Mouse (Mus musculus): Measurements from ENCODE around the gene Cgnl1. TPM values are rescaled to one million over a fixed set of nuclear protein-coding genes. Genes with fewer than 3 reads are reported as not detected.
"Not testable (repeated sequence)": the region's sequence is repeated elsewhere in the genome, so short reads cannot be mapped to it uniquely, and the experiment has no call there.

Gene Cgnl1
- polyA plus RNA-seq, 1 experiment from 2014 or later = 8.9 TPM

DNA sequence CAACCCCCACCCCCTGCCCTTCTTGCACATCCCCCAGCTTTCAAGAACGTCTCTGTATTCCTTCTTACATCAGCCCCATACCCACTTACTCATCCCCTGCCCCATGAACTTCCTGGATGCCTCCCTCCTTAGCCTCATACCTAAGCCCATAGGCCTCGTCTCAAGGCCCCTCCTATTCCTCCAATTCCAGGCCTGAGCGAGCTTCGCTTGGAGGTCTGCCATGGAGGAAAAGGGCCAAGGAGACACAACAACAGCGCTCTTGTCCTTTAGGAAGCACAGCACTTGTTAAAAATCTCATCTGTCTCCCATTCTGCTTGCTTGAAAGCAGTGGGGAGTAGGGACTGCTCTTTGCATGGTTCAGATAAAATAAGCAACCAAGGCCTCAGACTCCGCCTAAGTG is 143.1 kb downstream of the Cgnl1 start:
- no peaks in the 10 kb centered on the region for H3K9me3 ChIP-seq
- H3K4me3 ChIP-seq = no peak overlapping the region
- no peaks in the 10 kb centered on the region for H3K36me3 ChIP-seq
- no peaks in the 10 kb centered on the region; the same call in 1 of the 2 replicates for H3K4me1 ChIP-seq (replicated peaks)
- no peak overlapping the region for H3K27ac ChIP-seq
- no peaks in the 10 kb centered on the region for H3K27me3 ChIP-seq
- no peak overlapping the region for H3K4me2 ChIP-seq
- H3K9ac ChIP-seq = no peak overlapping the region
- ATAC-seq (ENCODE audit: low FRiP score) = no peak
- WGBS = 83% methylated on average over 6 of the region's 6 CpGs

DNA sequence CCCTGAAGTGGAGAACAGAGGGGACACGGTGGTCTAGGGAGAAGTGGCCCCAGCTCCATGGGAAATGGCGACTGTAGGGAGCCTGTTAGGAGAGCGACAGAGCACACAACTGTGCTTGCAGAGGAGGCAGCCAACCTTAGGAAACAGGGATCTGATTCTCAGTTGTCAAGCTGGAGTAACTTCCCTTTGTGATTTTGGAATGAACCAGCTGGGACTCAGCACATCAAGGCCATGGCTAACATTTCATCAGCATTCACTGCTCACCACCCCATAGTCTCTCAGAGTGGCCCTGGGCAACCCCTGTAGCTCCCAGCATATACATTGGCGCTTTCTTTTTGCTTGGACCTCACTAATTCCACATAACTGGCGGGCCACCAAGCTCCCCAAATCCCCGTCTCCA is 145.4 kb downstream of the Cgnl1 start:
- no peak overlapping the region for H3K9ac ChIP-seq
- no peaks in the 10 kb centered on the region for H3K36me3 ChIP-seq
- H3K4me1 ChIP-seq (replicated peaks) = no peaks in the 10 kb centered on the region; the same call in 1 of the 2 replicates
- H3K27ac ChIP-seq = no peak overlapping the region
- H3K9me3 ChIP-seq = no peaks in the 10 kb centered on the region
- ATAC-seq (ENCODE audit: low FRiP score) = no peak
- no peaks in the 10 kb centered on the region for H3K27me3 ChIP-seq
- H3K4me2 ChIP-seq = no peak overlapping the region
- no peak overlapping the region for H3K4me3 ChIP-seq
- 87% methylated on average over 6 of the region's 6 CpGs for WGBS

DNA sequence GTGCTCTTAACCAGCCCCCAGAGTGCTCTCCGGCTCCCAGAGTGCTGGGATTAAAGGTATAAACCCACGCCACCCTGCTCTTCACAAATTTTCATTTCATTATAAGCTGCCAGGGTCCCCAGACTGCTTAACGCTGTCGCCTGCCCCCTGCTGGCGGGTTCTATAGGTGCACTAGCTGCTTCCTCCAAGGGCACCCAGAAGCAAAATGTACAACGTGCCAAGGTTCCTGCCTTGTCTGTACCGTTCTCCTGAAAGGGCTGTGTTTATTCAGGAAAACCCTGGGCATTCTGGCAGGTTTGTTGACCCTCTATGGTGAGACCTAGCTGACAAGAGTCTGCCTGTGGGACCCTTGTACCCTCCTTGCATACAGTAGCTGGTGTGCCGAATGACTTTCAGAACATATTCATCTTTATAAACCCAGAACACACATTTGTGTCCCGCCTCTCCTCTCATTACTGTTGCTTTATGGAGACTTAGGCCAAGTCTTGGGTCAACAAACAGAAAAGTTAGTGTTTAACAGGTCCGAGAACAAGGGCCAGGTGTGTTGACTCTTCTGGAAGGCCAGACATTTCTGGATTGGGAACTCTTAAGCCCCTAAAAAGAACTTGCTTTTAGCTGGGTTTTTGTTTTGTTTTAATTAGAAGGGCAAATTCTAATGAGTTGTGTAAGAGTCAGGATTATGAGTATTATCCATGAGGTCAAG is 146.5 kb downstream of the Cgnl1 start:
- H3K9ac ChIP-seq = no peak overlapping the region
- H3K4me3 ChIP-seq = no peak overlapping the region
- no peaks in the 10 kb centered on the region for H3K36me3 ChIP-seq
- no peak overlapping the region for H3K27ac ChIP-seq
- ATAC-seq (ENCODE audit: low FRiP score) = no peak
- no peaks in the 10 kb centered on the region for H3K9me3 ChIP-seq
- 51% methylated on average over 10 of the region's 10 CpGs for WGBS
- H3K4me2 ChIP-seq = no peak overlapping the region
- no peaks in the 10 kb centered on the region; the same call in 1 of the 2 replicates for H3K4me1 ChIP-seq (replicated peaks)
- no peaks in the 10 kb centered on the region for H3K27me3 ChIP-seq

DNA sequence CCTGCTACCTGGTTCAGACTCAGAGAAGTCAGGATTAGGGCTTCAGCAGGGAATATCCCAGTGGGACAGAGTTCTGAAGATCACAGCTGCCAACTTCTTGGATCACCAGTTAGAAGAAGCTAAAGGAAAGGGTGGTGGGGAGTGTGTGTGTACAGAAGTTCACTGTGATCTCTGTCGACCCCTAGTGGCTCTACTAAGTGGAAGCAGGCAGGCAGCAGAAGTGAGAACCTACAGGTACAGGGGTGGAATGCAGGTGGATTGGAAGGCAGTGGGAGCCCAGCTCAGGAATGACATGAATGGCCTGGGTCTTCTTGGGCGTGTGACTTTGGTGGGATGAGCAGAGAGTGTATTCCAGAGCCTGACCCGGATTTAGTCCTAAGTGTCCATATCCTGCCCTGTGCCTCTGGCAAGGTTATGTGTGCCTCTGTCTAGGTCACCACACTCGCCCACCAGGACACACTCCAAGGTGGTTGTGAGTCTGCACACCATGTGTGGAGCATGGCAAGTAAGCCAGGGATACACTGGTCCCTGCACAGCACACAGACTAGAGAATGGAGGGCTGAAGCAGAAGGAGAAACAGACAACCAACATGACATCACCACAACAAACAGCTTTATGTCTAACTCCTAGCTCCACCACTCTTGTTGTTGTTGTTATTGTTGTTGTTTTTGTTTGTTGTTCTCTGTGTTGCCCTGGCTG is 147.4 kb downstream of the Cgnl1 start:
- no peaks in the 10 kb centered on the region for H3K36me3 ChIP-seq
- H3K4me2 ChIP-seq = no peak overlapping the region
- no peak overlapping the region for H3K9ac ChIP-seq
- no peaks in the 10 kb centered on the region; the same call in 1 of the 2 replicates for H3K4me1 ChIP-seq (replicated peaks)
- H3K27me3 ChIP-seq = no peaks in the 10 kb centered on the region
- H3K27ac ChIP-seq = no peak overlapping the region
- H3K4me3 ChIP-seq = no peak overlapping the region
- ATAC-seq (ENCODE audit: low FRiP score) = peak; percentile 61; the same call in 1 of the 2 replicates
- 40% methylated on average over 4 of the region's 4 CpGs for WGBS
- no peaks in the 10 kb centered on the region for H3K9me3 ChIP-seq

DNA sequence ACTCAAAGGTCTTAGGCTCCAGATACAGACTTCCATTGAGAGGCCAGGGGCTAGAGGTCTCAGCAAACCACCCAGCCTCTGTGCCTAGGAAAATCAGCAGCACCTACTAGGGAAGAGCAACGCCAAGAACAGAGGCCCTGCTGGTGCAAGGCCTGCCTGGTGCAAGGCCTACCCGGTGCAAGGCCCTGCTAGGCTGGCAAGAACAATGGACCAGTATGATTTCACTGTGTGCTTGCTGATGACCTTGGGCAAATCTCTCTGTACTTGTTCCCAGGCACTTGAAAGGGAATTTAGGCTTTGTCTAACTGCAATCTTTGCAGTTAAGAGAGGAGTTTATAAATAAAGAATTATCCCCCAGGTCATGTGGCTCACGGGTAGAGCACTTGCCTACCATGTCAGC is 148.8 kb downstream of the Cgnl1 start:
- no peak for ATAC-seq (ENCODE audit: low FRiP score)
- no peaks in the 10 kb centered on the region for H3K27me3 ChIP-seq
- no peak overlapping the region for H3K4me2 ChIP-seq
- H3K4me1 ChIP-seq (replicated peaks) = no peaks in the 10 kb centered on the region
- H3K9ac ChIP-seq = no peak overlapping the region
- 76% methylated on average over 3 of the region's 3 CpGs for WGBS
- H3K36me3 ChIP-seq = no peaks in the 10 kb centered on the region
- no peak overlapping the region for H3K4me3 ChIP-seq
- H3K9me3 ChIP-seq = no peaks in the 10 kb centered on the region
- no peak overlapping the region for H3K27ac ChIP-seq

DNA sequence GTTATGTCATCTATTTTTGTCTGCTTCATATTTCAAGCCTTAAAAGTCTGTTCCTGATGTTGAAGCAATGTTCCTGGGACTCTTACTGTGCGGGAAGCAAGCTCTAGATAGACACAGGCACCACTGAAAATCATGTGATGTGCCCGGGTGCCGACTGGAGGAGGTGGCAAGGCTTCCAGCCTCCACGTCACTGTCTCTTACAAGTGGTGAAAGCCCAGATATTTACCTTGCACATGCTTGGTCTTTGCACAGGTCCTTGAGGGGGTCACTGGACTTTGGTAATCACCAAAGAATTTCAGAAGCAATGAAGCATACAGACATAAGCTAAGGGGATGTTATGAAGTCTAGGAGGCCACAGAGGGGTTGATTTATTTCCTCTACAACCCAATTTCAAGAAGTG is 149.4 kb downstream of the Cgnl1 start:
- Histone ChIP-seq H3K36me3 (no peaks in the 10 kb centered on the region), H3K27ac (no peak overlapping the region), H3K4me1 (replicated peaks) (no peaks in the 10 kb centered on the region), H3K9me3 (no peaks in the 10 kb centered on the region), H3K4me2 (no peak overlapping the region), H3K27me3 (no peaks in the 10 kb centered on the region), H3K4me3 (no peak overlapping the region), H3K9ac (no peak overlapping the region)
- ATAC-seq (ENCODE audit: low FRiP score) = no peak
- 89% methylated on average over 4 of the region's 4 CpGs for WGBS

DNA sequence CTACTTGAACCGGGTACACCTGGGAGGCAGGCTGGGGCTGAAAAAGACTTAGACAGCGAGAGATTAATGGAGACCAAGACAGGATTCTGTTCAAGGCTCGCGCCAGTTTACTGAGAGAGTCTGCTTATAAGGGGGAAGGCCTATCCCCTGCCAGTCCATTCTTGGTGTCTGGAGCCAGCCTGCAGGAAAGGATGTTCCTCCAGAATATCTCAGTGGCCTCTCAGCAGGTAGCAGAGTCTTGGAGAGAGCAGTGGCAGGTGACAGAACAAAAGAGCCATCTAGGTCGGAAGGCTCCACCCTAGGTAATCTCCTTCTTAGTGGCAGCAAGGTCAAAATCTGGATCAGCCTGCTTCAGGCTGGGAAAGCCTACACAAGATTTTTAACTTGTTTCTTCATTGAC is 151.3 kb downstream of the Cgnl1 start:
- H3K27ac ChIP-seq; H3K36me3 ChIP-seq; H3K4me2 ChIP-seq; H3K4me1 ChIP-seq (replicated peaks); H3K4me3 ChIP-seq; H3K27me3 ChIP-seq; ATAC-seq (ENCODE audit: low FRiP score); H3K9ac ChIP-seq; H3K9me3 ChIP-seq: not testable (repeated sequence)
- WGBS = 88% methylated on average over 5 of the region's 5 CpGs

DNA sequence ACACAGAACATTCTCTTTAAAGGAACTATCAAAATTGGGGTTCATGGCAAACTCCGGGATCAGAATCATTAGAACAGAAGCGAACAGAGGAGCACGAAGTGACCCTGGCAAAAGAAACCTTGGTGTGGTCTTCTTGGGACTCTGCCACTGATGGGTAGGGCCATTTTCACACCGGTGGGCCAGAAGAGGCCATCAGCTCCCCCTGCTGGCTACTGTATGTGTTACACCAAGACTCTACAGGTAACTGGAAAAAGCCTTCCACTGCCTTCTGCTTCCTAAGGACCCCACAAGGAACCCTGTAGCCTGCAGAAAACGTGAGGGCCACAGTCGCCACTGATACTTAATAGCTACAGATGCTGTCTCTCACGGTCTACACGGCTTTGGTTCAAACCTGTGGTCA is 154.0 kb downstream of the Cgnl1 start:
- no peaks in the 10 kb centered on the region for H3K36me3 ChIP-seq
- ATAC-seq (ENCODE audit: low FRiP score) = no peak
- H3K4me1 ChIP-seq (replicated peaks) = no peaks in the 10 kb centered on the region
- no peaks in the 10 kb centered on the region for H3K9me3 ChIP-seq
- H3K27me3 ChIP-seq = no peaks in the 10 kb centered on the region
- WGBS = 49% methylated on average over 8 of the region's 8 CpGs
- no peak overlapping the region for H3K4me2 ChIP-seq
- no peak overlapping the region for H3K27ac ChIP-seq
- H3K4me3 ChIP-seq = no peak overlapping the region
- H3K9ac ChIP-seq = no peak overlapping the region

DNA sequence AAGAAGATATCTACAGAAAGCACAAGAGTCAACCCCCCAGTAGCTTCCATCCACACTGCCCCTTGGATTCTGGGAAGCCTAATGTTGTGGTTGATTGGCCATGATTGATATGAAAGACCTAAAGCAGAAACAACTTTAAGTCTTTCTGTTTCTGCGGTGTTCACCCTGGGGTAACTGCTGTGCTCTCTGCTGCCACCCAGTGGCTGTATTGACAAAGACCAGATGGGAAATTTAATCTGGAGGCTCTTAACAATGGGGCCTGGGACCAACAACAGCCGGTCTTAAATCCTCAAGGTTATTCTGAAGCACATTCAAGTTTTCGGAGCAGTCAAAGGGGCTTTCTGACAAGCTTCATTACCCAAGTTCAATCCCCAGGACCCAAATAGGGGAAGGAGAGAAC is 155.2 kb downstream of the Cgnl1 start:
- no peaks in the 10 kb centered on the region for H3K36me3 ChIP-seq
- H3K4me2 ChIP-seq = no peak overlapping the region
- H3K27me3 ChIP-seq = no peaks in the 10 kb centered on the region
- no peaks in the 10 kb centered on the region for H3K4me1 ChIP-seq (replicated peaks)
- H3K4me3 ChIP-seq = no peak overlapping the region
- WGBS = 15% methylated on average over 3 of the region's 3 CpGs
- H3K9me3 ChIP-seq = no peaks in the 10 kb centered on the region
- no peak overlapping the region for H3K27ac ChIP-seq
- ATAC-seq (ENCODE audit: low FRiP score) = no peak
- H3K9ac ChIP-seq = no peak overlapping the region

DNA sequence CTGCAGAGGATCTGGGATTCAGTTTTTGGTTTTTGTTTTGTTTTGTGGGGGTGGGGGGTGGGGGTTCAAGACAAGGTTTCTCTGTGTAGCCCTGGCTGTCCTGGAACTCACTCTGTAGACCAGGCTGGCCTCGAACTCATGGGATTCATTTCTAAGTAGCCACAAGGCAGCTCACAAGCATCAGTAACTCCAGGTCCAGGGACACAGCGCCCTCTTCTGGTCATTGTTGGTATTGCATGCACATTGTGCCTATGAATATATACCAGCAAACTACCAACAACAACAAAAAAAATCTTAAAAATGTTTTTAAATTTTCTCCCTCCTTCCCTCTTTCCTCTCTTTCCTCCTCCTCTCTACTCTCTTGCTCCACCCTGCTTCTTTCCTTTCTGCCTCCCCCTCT is 156.8 kb downstream of the Cgnl1 start:
- Histone ChIP-seq H3K4me2 (no peak overlapping the region), H3K27me3 (no peaks in the 10 kb centered on the region), H3K4me3 (no peak overlapping the region), H3K9me3 (no peaks in the 10 kb centered on the region), H3K27ac (no peak overlapping the region), H3K36me3 (no peaks in the 10 kb centered on the region), H3K9ac (no peak overlapping the region), H3K4me1 (replicated peaks) (no peaks in the 10 kb centered on the region)
- 35% methylated on average over 2 of the region's 2 CpGs for WGBS
- no peak for ATAC-seq (ENCODE audit: low FRiP score)

DNA sequence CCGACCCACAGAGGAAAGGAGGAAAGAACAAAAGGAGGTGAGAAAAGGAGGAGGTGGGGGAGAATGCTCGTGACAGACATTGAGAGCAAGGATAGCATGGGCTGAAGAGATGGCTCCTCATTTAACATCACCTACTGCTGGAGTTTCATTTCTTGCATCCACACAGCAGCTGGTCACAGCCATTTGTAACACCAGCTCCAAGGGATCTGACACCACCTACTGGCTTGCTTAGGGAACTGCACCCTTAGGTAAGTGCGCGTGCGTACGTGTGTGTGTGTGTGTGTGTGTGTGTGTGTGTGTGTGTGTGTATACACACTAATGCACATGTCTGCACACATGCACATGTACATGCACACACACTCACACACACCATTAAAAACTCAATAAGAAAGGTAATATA is 158.4 kb downstream of the Cgnl1 start:
- H3K4me1 ChIP-seq (replicated peaks) = no peaks in the 10 kb centered on the region

DNA sequence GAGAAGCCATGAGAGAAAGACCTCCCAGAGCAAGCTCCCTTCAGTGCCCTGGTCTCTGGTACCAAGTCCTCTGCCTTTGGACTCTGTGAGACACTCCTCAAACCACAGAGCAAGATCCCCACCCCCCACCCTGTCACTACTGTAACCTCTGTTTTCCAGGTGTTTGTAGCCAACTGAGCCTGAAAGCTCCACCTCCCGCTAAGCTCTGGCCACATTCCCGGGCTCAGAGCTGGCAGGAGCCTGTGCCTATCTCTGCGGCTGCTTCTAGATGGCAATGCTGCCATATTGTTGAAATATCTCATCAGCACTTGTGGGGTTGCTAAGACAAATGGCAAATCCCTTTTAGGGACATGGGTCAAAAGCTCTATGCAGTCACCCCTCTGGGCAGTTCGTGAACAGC is 159.5 kb downstream of the Cgnl1 start:
- 79% methylated on average over 4 of the region's 4 CpGs for WGBS
- Histone ChIP-seq H3K4me3 (no peak overlapping the region), H3K27ac (no peak overlapping the region), H3K9ac (no peak overlapping the region), H3K4me2 (no peak overlapping the region), H3K4me1 (replicated peaks) (no peaks in the 10 kb centered on the region), H3K9me3 (no peaks in the 10 kb centered on the region), H3K36me3 (no peaks in the 10 kb centered on the region), H3K27me3 (no peaks in the 10 kb centered on the region)
- ATAC-seq (ENCODE audit: low FRiP score) = no peak

More for the DNA sequence above, 158.4 kb downstream of the Cgnl1 start:
- H3K4me3 ChIP-seq = no peak overlapping the region
- H3K9ac ChIP-seq = no peak overlapping the region
- no peak for ATAC-seq (ENCODE audit: low FRiP score)
- H3K9me3 ChIP-seq = no peaks in the 10 kb centered on the region
- no peak overlapping the region for H3K27ac ChIP-seq
- 84% methylated on average over 6 of the region's 6 CpGs for WGBS
- H3K4me2 ChIP-seq = no peak overlapping the region
- H3K36me3 ChIP-seq = no peaks in the 10 kb centered on the region
- no peaks in the 10 kb centered on the region for H3K27me3 ChIP-seq

DNA sequence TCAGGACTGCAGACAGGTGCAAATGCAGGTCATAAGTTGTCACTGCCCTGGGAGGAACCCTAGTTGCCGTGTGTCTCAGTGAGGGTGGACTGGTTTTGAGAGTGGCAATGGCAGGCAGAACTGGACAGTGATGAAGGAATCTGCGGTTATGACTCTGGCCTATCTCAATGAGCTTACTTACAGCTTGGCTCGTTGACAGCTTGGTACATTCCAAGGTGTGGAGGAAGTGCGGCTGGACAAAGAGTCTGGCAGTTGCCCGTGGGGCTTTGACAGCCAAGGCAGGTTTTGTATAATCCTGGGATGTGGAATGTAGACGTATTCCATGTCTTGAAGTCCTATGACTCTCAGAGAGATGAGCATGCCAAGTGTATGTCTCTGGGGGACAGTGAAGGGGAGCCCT is 162.4 kb downstream of the Cgnl1 start:
- H3K27ac ChIP-seq = no peak overlapping the region
- H3K4me3 ChIP-seq = no peak overlapping the region
- H3K27me3 ChIP-seq = no peaks in the 10 kb centered on the region
- H3K9me3 ChIP-seq = no peaks in the 10 kb centered on the region
- H3K4me2 ChIP-seq = no peak overlapping the region
- 82% methylated on average over 6 of the region's 6 CpGs for WGBS
- no peak overlapping the region for H3K9ac ChIP-seq
- H3K36me3 ChIP-seq = no peaks in the 10 kb centered on the region
- no peak for ATAC-seq (ENCODE audit: low FRiP score)
- 0 out of 2 replicates have a peak, but pooled peaks cover 6% of the 10 kb centered on the region for H3K4me1 ChIP-seq (replicated peaks)
